8 mouse cellular contexts compared by ENCODE assay signal in the genomic region with DNA sequence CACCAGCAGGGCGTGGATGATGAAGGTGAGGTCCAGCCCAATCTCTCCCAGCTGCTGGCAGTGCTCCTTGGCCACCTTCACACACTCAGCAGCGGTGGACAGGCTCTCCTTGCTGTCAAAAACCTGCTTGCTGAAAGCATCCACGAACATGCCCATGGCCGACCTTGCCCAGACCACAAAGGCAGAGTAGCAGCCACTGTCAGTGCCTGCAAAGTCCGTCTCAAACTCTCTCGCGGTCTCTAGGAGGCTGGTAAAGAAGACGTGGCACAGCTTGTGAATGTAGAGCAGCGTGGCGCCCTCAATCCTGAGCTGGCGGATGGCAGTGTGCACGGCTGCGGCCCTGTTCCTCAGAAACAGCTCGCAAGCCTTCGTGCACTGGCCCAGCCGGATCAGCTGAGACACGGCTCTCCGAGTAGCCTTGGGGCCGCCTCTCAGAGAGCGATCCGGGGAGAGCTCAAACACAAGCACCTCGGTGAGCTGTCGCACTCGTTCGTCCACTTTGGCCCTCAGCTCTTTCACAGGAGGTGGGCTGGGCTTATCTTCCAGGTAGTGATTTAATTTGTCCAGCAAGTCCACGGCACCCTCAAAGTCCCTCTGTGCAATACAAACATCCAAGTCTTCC. TPM values are rescaled to one million over a fixed set of nuclear protein-coding genes. Genes with fewer than 3 reads are reported as not detected.
DNase-seq lines count a peak whose midpoint lies in the region; ATAC-seq and TF ChIP-seq lines count a peak whose summit lies in the region.

No protein-coding gene starts in this region.

- peak overlapping the region; percentile 95 for H3K4me2 ChIP-seq in forebrain, embryonic 11.5 days (ENCODE audit: low read depth, low read length, severe bottlenecking)
- peak overlapping the region; percentile 89 for H3K4me2 ChIP-seq in limb, embryonic 14.5 days (replicated peaks; ENCODE audit: low read depth, low read length, severe bottlenecking)
- peak overlapping the region; percentile 98 for H3K4me2 ChIP-seq in stomach, postnatal 0 days (replicated peaks; ENCODE audit: low read depth)

- peaks cover 0 to 19% of the 10 kb centered on the region in 2 experiments; a peak in 3 of 4 replicates for H3K4me1 ChIP-seq in MEL (ENCODE audit: control insufficient read depth in 1 of 2, insufficient read depth in 2 of 2, low read length in 2 of 2)
- H3K4me1 ChIP-seq in forebrain, embryonic 11.5 days (replicated peaks; ENCODE audit: control insufficient read depth, insufficient read depth, low read length): peaks cover 8% of the 10 kb centered on the region
- H3K4me1 ChIP-seq in limb, embryonic 14.5 days (ENCODE audit: control insufficient read depth, insufficient read depth, low read length): peaks cover 16% of the 10 kb centered on the region
- H3K4me1 ChIP-seq in stomach, postnatal 0 days (replicated peaks; ENCODE audit: control insufficient read depth, insufficient read depth): peaks cover 14% of the 10 kb centered on the region; the same call in 1 of the 2 replicates

- DNase-seq in kidney, adult 8-10 months: peak; percentile 15 to 17
- DNase-seq in kidney, postnatal 36 days: no peak
- no peak for DNase-seq in MEL (ENCODE audit: low read depth, low spot score)
- no peak for DNase-seq in forebrain, embryonic 11.5 days (ENCODE audit: low spot score)
- DNase-seq in limb, embryonic 14.5 days (ENCODE audit: low spot score): no peak
- DNase-seq in stomach, postnatal 0 days (ENCODE audit: low spot score): peak; percentile 38
- DNase-seq in retina, postnatal 1 day: no peak

- H3K9me3 ChIP-seq in MEL (replicated peaks; ENCODE audit: insufficient read depth, low read length): no peaks in the 10 kb centered on the region
- H3K9me3 ChIP-seq in forebrain, embryonic 11.5 days (ENCODE audit: control insufficient read depth, low read length): no peaks in the 10 kb centered on the region
- no peaks in the 10 kb centered on the region for H3K9me3 ChIP-seq in limb, embryonic 14.5 days (ENCODE audit: control insufficient read depth, low read length)
- H3K9me3 ChIP-seq in stomach, postnatal 0 days (ENCODE audit: control insufficient read depth, low read length): no peaks in the 10 kb centered on the region

- 81% methylated on average over 26 of the region's 26 CpGs for WGBS in forebrain, embryonic 11.5 days
- WGBS in limb, embryonic 14.5 days: 78% methylated on average over 26 of the region's 26 CpGs
- 54% methylated on average over 26 of the region's 26 CpGs for WGBS in stomach, postnatal 0 days

- no peak overlapping the region for H3K27ac ChIP-seq in MEL (ENCODE audit: control insufficient read depth, low read depth, low read length)
- no peak overlapping the region for H3K27ac ChIP-seq in forebrain, embryonic 11.5 days (ENCODE audit: low read depth, low read length)
- no peak overlapping the region for H3K27ac ChIP-seq in limb, embryonic 14.5 days (replicated peaks; ENCODE audit: low read depth, low read length)
- H3K27ac ChIP-seq in stomach, postnatal 0 days (replicated peaks): peak overlapping the region; percentile 90

- H3K27me3 ChIP-seq in MEL (ENCODE audit: control insufficient read depth in 1 of 2, insufficient read depth in 2 of 2, low read length in 2 of 2): no peaks in the 10 kb centered on the region
- no peaks in the 10 kb centered on the region for H3K27me3 ChIP-seq in forebrain, embryonic 11.5 days (ENCODE audit: control insufficient read depth, insufficient read depth, low read length)
- no peaks in the 10 kb centered on the region for H3K27me3 ChIP-seq in limb, embryonic 14.5 days (ENCODE audit: control insufficient read depth, insufficient read depth, low read length)
- H3K27me3 ChIP-seq in stomach, postnatal 0 days (ENCODE audit: control insufficient read depth, insufficient read depth, low read length): no peaks in the 10 kb centered on the region

- H3K4me3 ChIP-seq in MEL (ENCODE audit: control insufficient read depth in 1 of 2, insufficient read depth in 1 of 2, low read depth in 2 of 2, low read length in 2 of 2): peak overlapping the region in 1 of 2 experiments; percentile 95; a peak in 3 of 4 replicates
- peak overlapping the region; percentile 92 for H3K4me3 ChIP-seq in forebrain, embryonic 11.5 days (ENCODE audit: low read depth, low read length)
- H3K4me3 ChIP-seq in limb, embryonic 14.5 days (replicated peaks; ENCODE audit: low read length): peak overlapping the region; percentile 89
- H3K4me3 ChIP-seq in stomach, postnatal 0 days (ENCODE audit: low read depth, low read length): peak overlapping the region; percentile 86

- H3K36me3 ChIP-seq in MEL (ENCODE audit: control insufficient read depth in 1 of 2, insufficient read depth in 2 of 2, low read length in 2 of 2): peaks cover 14 to 29% of the 10 kb centered on the region in 2 experiments
- H3K36me3 ChIP-seq in forebrain, embryonic 11.5 days (ENCODE audit: control insufficient read depth, insufficient read depth, low read length): peaks cover 10% of the 10 kb centered on the region; the same call in 1 of the 2 replicates
- peaks cover 43% of the 10 kb centered on the region for H3K36me3 ChIP-seq in limb, embryonic 14.5 days (ENCODE audit: control insufficient read depth, insufficient read depth, low read length)
- peaks cover 10% of the 10 kb centered on the region for H3K36me3 ChIP-seq in stomach, postnatal 0 days (ENCODE audit: control insufficient read depth, insufficient read depth, low read length)

- peak overlapping the region; percentile 98 for H3K9ac ChIP-seq in MEL (ENCODE audit: control insufficient read depth, low read depth, low read length, poor library complexity, severe bottlenecking)
- no peak overlapping the region for H3K9ac ChIP-seq in forebrain, embryonic 11.5 days (ENCODE audit: low read length)
- peak overlapping the region; percentile 77 for H3K9ac ChIP-seq in limb, embryonic 14.5 days (ENCODE audit: low read depth, low read length, severe bottlenecking)
- peak overlapping the region; percentile 87; the same call in 1 of the 2 replicates for H3K9ac ChIP-seq in stomach, postnatal 0 days (ENCODE audit: low read length)

- no peak for TF ChIP-seq RAD21 in MEL (IDR thresholded peaks at IDR 0.05; ENCODE audit: low read depth, low read length)

- no peak for ATAC-seq in forebrain, embryonic 11.5 days (replicated peaks; ENCODE audit: low FRiP score)
- no peak for ATAC-seq in limb, embryonic 14.5 days (ENCODE audit: low FRiP score, low read depth)
- ATAC-seq in stomach, postnatal 0 days (ENCODE audit: low FRiP score, low TSS enrichment): peak; percentile 59
- ATAC-seq in erythroid progenitor cell, adult 5-6 weeks (replicated peaks; ENCODE audit: low FRiP score, poor library complexity, severe bottlenecking): no peak

- no peak for TF ChIP-seq CTCF in MEL (IDR thresholded peaks at IDR 0.05 in 2 of 3, conservative IDR thresholded peaks at IDR 0.05 in 1 of 3; ENCODE audit: control insufficient read depth in 1 of 3, insufficient read depth in 1 of 3, low read depth in 2 of 3, low read length in 3 of 3, poor library complexity in 1 of 3, severe bottlenecking in 1 of 3)
- 0 out of 2 replicates have a peak, but pooled peaks have one; percentile 1 for TF ChIP-seq CTCF in stomach, postnatal 0 days (IDR thresholded peaks at IDR 0.05; ENCODE audit: low read depth)

- TF ChIP-seq EP300 in MEL (IDR thresholded peaks at IDR 0.05; ENCODE audit: low read depth in 1 of 2, low read length in 2 of 2): no peak
- TF ChIP-seq EP300 in stomach, postnatal 0 days (optimal IDR thresholded peaks at IDR 0.05): no peak

- peaks cover 57% of the 10 kb centered on the region for H3K79me2 ChIP-seq in MEL (ENCODE audit: control insufficient read depth, insufficient read depth, low read length, poor library complexity)

- TF ChIP-seq POLR2A in MEL (IDR thresholded peaks at IDR 0.05; ENCODE audit: control insufficient read depth in 1 of 2, insufficient read depth in 1 of 2, low read depth in 1 of 2, low read length in 2 of 2, poor library complexity in 1 of 2): no peak
- no peak for TF ChIP-seq POLR2A in limb, embryonic 14.5 days (IDR thresholded peaks at IDR 0.05; ENCODE audit: borderline replicate concordance, extremely low read depth, insufficient read depth, insufficient read length)

RNA-seq across cellular contexts. Expression of gene Exoc8, which starts 1.4 kb away (rescaled TPM):
- total RNA-seq in MEL (2012; rRNA removed): 14.4 and 16.9 TPM in 2 replicates
- 1 to 10 TPM in 1 of 2 experiments, not detected in 1; 9.5 TPM for polyA plus RNA-seq in MEL (2012; ENCODE audit: insufficient read depth in 1 of 2, insufficient read length in 2 of 2, low read depth in 1 of 2, low replicate concordance in 2 of 2, missing spikeins in 1 of 2)
- polyA plus RNA-seq in forebrain, embryonic 11.5 days (2014; fragmentation: Nextera tagmentation; extraction: Ambion mirVana): 10.3 and 11.6 TPM in 2 replicates
- polyA plus RNA-seq in limb, embryonic 14.5 days (2012; rRNA removed): 6.4 TPM in 2 replicates
- 5.7 and 6.8 TPM in 2 replicates for polyA plus RNA-seq in limb, embryonic 14.5 days (2014; fragmentation: Nextera tagmentation; extraction: Ambion mirVana)
- 4.9 and 5.9 TPM in 2 replicates for polyA plus RNA-seq in stomach, postnatal 0 days (2015; fragmentation: Nextera tagmentation; extraction: Ambion mirVana)
- 1.8 and 7.1 TPM in 2 replicates for total RNA-seq in erythroid progenitor cell, adult 5-6 weeks (2015; ENCODE audit: low replicate concordance)
- total RNA-seq in erythroid progenitor cell, adult 5-6 weeks (2017; ENCODE audit: low replicate concordance): 7.9 and 11.4 TPM in 2 replicates

RNA-seq across cellular contexts. Expression of gene Sprtn, which starts 1.6 kb away (rescaled TPM):
- total RNA-seq in MEL (2012; rRNA removed): 23.2 and 27.2 TPM in 2 replicates
- polyA plus RNA-seq in MEL (2012; ENCODE audit: insufficient read depth in 1 of 2, insufficient read length in 2 of 2, low read depth in 1 of 2, low replicate concordance in 2 of 2, missing spikeins in 1 of 2): 10 to 100 TPM in 1 of 2 experiments, not detected in 1; 31.8 TPM
- 11.1 and 12.3 TPM in 2 replicates for polyA plus RNA-seq in forebrain, embryonic 11.5 days (2014; fragmentation: Nextera tagmentation; extraction: Ambion mirVana)
- polyA plus RNA-seq in limb, embryonic 14.5 days (2012; rRNA removed): 16.0 and 16.5 TPM in 2 replicates
- 9.9 and 11.3 TPM in 2 replicates for polyA plus RNA-seq in limb, embryonic 14.5 days (2014; fragmentation: Nextera tagmentation; extraction: Ambion mirVana)
- 4.9 and 5.0 TPM in 2 replicates for polyA plus RNA-seq in stomach, postnatal 0 days (2015; fragmentation: Nextera tagmentation; extraction: Ambion mirVana)
- total RNA-seq in erythroid progenitor cell, adult 5-6 weeks (2015; ENCODE audit: low replicate concordance): 15.9 and 17.7 TPM in 2 replicates
- 16.6 and 20.2 TPM in 2 replicates for total RNA-seq in erythroid progenitor cell, adult 5-6 weeks (2017; ENCODE audit: low replicate concordance)

RNA-seq across cellular contexts. Expression of gene 2810004N23Rik, which starts 33.2 kb away (rescaled TPM):
- total RNA-seq in MEL (2012; rRNA removed): 57.5 and 64.0 TPM in 2 replicates
- polyA plus RNA-seq in MEL (2012; ENCODE audit: insufficient read depth in 1 of 2, insufficient read length in 2 of 2, low read depth in 1 of 2, low replicate concordance in 2 of 2, missing spikeins in 1 of 2): 10 to 100 TPM; 54.8 to 68.9 TPM
- polyA plus RNA-seq in forebrain, embryonic 11.5 days (2014; fragmentation: Nextera tagmentation; extraction: Ambion mirVana): 56.7 and 59.1 TPM in 2 replicates
- 28.7 and 30.6 TPM in 2 replicates for polyA plus RNA-seq in limb, embryonic 14.5 days (2012; rRNA removed)
- 35.2 and 35.4 TPM in 2 replicates for polyA plus RNA-seq in limb, embryonic 14.5 days (2014; fragmentation: Nextera tagmentation; extraction: Ambion mirVana)
- polyA plus RNA-seq in stomach, postnatal 0 days (2015; fragmentation: Nextera tagmentation; extraction: Ambion mirVana): 20.2 and 21.3 TPM in 2 replicates
- 4.0 and 5.4 TPM in 2 replicates for total RNA-seq in erythroid progenitor cell, adult 5-6 weeks (2015; ENCODE audit: low replicate concordance)
- 5.7 and 7.4 TPM in 2 replicates for total RNA-seq in erythroid progenitor cell, adult 5-6 weeks (2017; ENCODE audit: low replicate concordance)

RNA-seq across cellular contexts. Expression of gene Gnpat, which starts 33.3 kb away (rescaled TPM):
- total RNA-seq in MEL (2012; rRNA removed): 74.3 and 86.8 TPM in 2 replicates
- polyA plus RNA-seq in MEL (2012; ENCODE audit: insufficient read depth in 1 of 2, insufficient read length in 2 of 2, low read depth in 1 of 2, low replicate concordance in 2 of 2, missing spikeins in 1 of 2): 100 to 1,000 TPM; 117 to 637 TPM
- 153 TPM in 2 replicates for polyA plus RNA-seq in forebrain, embryonic 11.5 days (2014; fragmentation: Nextera tagmentation; extraction: Ambion mirVana)
- polyA plus RNA-seq in limb, embryonic 14.5 days (2012; rRNA removed): 87.2 and 94.8 TPM in 2 replicates
- 95.1 and 99.8 TPM in 2 replicates for polyA plus RNA-seq in limb, embryonic 14.5 days (2014; fragmentation: Nextera tagmentation; extraction: Ambion mirVana)
- polyA plus RNA-seq in stomach, postnatal 0 days (2015; fragmentation: Nextera tagmentation; extraction: Ambion mirVana): 41.1 and 41.4 TPM in 2 replicates
- total RNA-seq in erythroid progenitor cell, adult 5-6 weeks (2015; ENCODE audit: low replicate concordance): 35.2 and 40.4 TPM in 2 replicates
- total RNA-seq in erythroid progenitor cell, adult 5-6 weeks (2017; ENCODE audit: low replicate concordance): 22.5 and 31.8 TPM in 2 replicates

RNA-seq across cellular contexts. Expression of gene Egln1, which starts 53.0 kb away (rescaled TPM):
- total RNA-seq in MEL (2012; rRNA removed): 42.9 and 47.1 TPM in 2 replicates
- 10 to 100 TPM in 1 of 2 experiments, not detected in 1; 55.0 TPM for polyA plus RNA-seq in MEL (2012; ENCODE audit: insufficient read depth in 1 of 2, insufficient read length in 2 of 2, low read depth in 1 of 2, low replicate concordance in 2 of 2, missing spikeins in 1 of 2)
- polyA plus RNA-seq in forebrain, embryonic 11.5 days (2014; fragmentation: Nextera tagmentation; extraction: Ambion mirVana): 20.7 and 22.2 TPM in 2 replicates
- polyA plus RNA-seq in limb, embryonic 14.5 days (2012; rRNA removed): 39.8 and 41.3 TPM in 2 replicates
- 18.5 and 18.8 TPM in 2 replicates for polyA plus RNA-seq in limb, embryonic 14.5 days (2014; fragmentation: Nextera tagmentation; extraction: Ambion mirVana)
- polyA plus RNA-seq in stomach, postnatal 0 days (2015; fragmentation: Nextera tagmentation; extraction: Ambion mirVana): 7.1 and 7.5 TPM in 2 replicates
- total RNA-seq in erythroid progenitor cell, adult 5-6 weeks (2015; ENCODE audit: low replicate concordance): 2.5 and 5.4 TPM in 2 replicates
- 2.2 and 2.9 TPM in 2 replicates for total RNA-seq in erythroid progenitor cell, adult 5-6 weeks (2017; ENCODE audit: low replicate concordance)

Comparison
In these comparisons a context has a peak if more than half of its experiments do, and no peak if none do; other contexts are left out.
1. DNase-seq: peak in kidney, adult 8-10 months (2 of 2) and stomach, postnatal 0 days (single experiment); none in kidney, postnatal 36 days (0 of 2), MEL (single experiment), forebrain, embryonic 11.5 days (single experiment), limb, embryonic 14.5 days (single experiment) and retina, postnatal 1 day (single experiment).
2. Peak in every context shown above with its lines, with median percentiles within 50 percentile points of each other: H3K4me2 ChIP-seq.